Mouse (Mus musculus): ENCODE measurements around the gene Cpt1a.

Cpt1a gene

GRCm38 (mm10) chr19:3325771-3326478, 3.8 kb downstream of the Cpt1a start:
- no peak for DNase-seq (ENCODE audit: low read depth)

GRCm38 (mm10) chr19:3326479-3327047, 4.4 kb downstream of the Cpt1a start:
- no peak for DNase-seq (ENCODE audit: low read depth)

- no peak for DNase-seq (ENCODE audit: low read depth)
Observed at GRCm38 (mm10) chr19:3333247-3333646, 11.1 kb downstream of the Cpt1a start.

GRCm38 (mm10) chr19:3333694-3334515, 11.8 kb downstream of the Cpt1a start:
- no peak for DNase-seq (ENCODE audit: low read depth)

- DNase-seq (ENCODE audit: low read depth): no peak
Observed at GRCm38 (mm10) chr19:3334550-3334949, 12.4 kb downstream of the Cpt1a start.

- DNase-seq (ENCODE audit: low read depth): no peak
Observed at GRCm38 (mm10) chr19:3335917-3336316, 13.8 kb downstream of the Cpt1a start.

GRCm38 (mm10) chr19:3336485-3337255, 14.5 kb downstream of the Cpt1a start:
- DNase-seq (ENCODE audit: low read depth): no peak

- no peak for DNase-seq (ENCODE audit: low read depth)
Observed at GRCm38 (mm10) chr19:3339187-3339586, 17.1 kb downstream of the Cpt1a start.

GRCm38 (mm10) chr19:3341021-3341420, 18.9 kb downstream of the Cpt1a start:
- DNase-seq (ENCODE audit: low read depth): no peak

- no peak for DNase-seq (ENCODE audit: low read depth)
Observed at GRCm38 (mm10) chr19:3343929-3344328, 21.8 kb downstream of the Cpt1a start.

- DNase-seq (ENCODE audit: low read depth): no peak
Observed at GRCm38 (mm10) chr19:3344636-3345544, 22.8 kb downstream of the Cpt1a start.

GRCm38 (mm10) chr19:3347784-3348183, 25.6 kb downstream of the Cpt1a start:
- peak; percentile 41 for DNase-seq (ENCODE audit: low read depth)

- no peak for DNase-seq (ENCODE audit: low read depth)
Observed at GRCm38 (mm10) chr19:3353415-3354111, 31.4 kb downstream of the Cpt1a start.

GRCm38 (mm10) chr19:3355096-3355495, 33.0 kb downstream of the Cpt1a start:
- peak; percentile 54 for DNase-seq (ENCODE audit: low read depth)

GRCm38 (mm10) chr19:3356516-3356915, 34.4 kb downstream of the Cpt1a start:
- no peak for DNase-seq (ENCODE audit: low read depth)

GRCm38 (mm10) chr19:3357620-3358019, 35.5 kb downstream of the Cpt1a start:
- no peak for DNase-seq (ENCODE audit: low read depth)

GRCm38 (mm10) chr19:3359841-3360588, 37.9 kb downstream of the Cpt1a start:
- no peak for DNase-seq (ENCODE audit: low read depth)

- no peak for DNase-seq (ENCODE audit: low read depth)
Observed at GRCm38 (mm10) chr19:3363510-3363909, 41.4 kb downstream of the Cpt1a start.

- DNase-seq (ENCODE audit: low read depth): no peak
Observed at GRCm38 (mm10) chr19:3365089-3365488, 43.0 kb downstream of the Cpt1a start.

- no peak for DNase-seq (ENCODE audit: low read depth)
Observed at GRCm38 (mm10) chr19:3368276-3368675, 46.1 kb downstream of the Cpt1a start.
